Comparison of ENCODE assay signal across 21 mouse cellular contexts in genomic region chr15:77076523-77076922, GRCm38 (mm10). TPM values are rescaled to one million over a fixed set of nuclear protein-coding genes. Genes with fewer than 3 reads are reported as not detected.
A peak's percentile ranks its signal among the peaks of the same experiment; 100 is the strongest.
DNase-seq lines count a peak whose midpoint lies in the region; ATAC-seq lines count a peak whose summit lies in the region.
"Had no signal": no experiment of that assay in that cellular context is flagged by ENCODE, and none has a peak within 500 bp of the region (broad histone marks: within the 10 kb centered on the region; RNA-seq: fewer than 3 reads in every experiment).

No protein-coding gene starts in this region.

- H3K4me2 ChIP-seq in intestine, embryonic 16.5 days (ENCODE audit: low read depth, low read length): no peak overlapping the region
- H3K4me2 ChIP-seq: forebrain, embryonic 15.5 days; heart, embryonic 13.5 days; limb, embryonic 15.5 days; neural tube, embryonic 12.5 days had no signal

- WGBS in intestine, embryonic 16.5 days: 78% methylated on average over 3 of the region's 3 CpGs

- intact Hi-C loops in gastrocnemius, postnatal 14 days (cut with DNase I; ENCODE audit: low total_unique reads): no loop called here

- peak; percentile 64 to 69 for DNase-seq in adrenal gland, adult (ENCODE audit: inconsistent age in 2 of 2, low spot score in 1 of 2)
- no peak for DNase-seq in adrenal gland, adult 18-20 months (ENCODE audit: low spot score in 2 of 2)
- DNase-seq in gastrocnemius, postnatal 25 days: peak; percentile 60
- no peak for DNase-seq in gastrocnemius, postnatal 14 days
- DNase-seq in right cerebral cortex, adult 18-20 months: peak; percentile 78
- DNase-seq in right cerebral cortex, postnatal 25 days: no peak
- DNase-seq in urinary bladder, postnatal 4 days (ENCODE audit: low spot score in 2 of 2): no peak
- DNase-seq: cerebellum, adult 9-10 months; kidney, adult 2 months; kidney, postnatal 14 days; lung, postnatal 14 days; thymus, postnatal 36 days had no signal

- H3K27me3 ChIP-seq in intestine, embryonic 16.5 days (replicated peaks; ENCODE audit: control insufficient read depth, insufficient read depth, low read length): no peaks in the 10 kb centered on the region
- H3K27me3 ChIP-seq: forebrain, embryonic 15.5 days; heart, embryonic 13.5 days; limb, embryonic 15.5 days; neural tube, embryonic 12.5 days had no signal

- H3K27ac ChIP-seq in intestine, embryonic 16.5 days (ENCODE audit: low read length): no peak overlapping the region
- H3K27ac ChIP-seq: forebrain, embryonic 15.5 days; heart, embryonic 13.5 days; limb, embryonic 15.5 days; neural tube, embryonic 12.5 days; stomach, postnatal 0 days had no signal

- ATAC-seq in intestine, embryonic 16.5 days: no peak

- no peaks in the 10 kb centered on the region for H3K9me3 ChIP-seq in intestine, embryonic 16.5 days (ENCODE audit: control insufficient read depth, low read length)
- H3K9me3 ChIP-seq: forebrain, embryonic 15.5 days; heart, embryonic 13.5 days; limb, embryonic 15.5 days; neural tube, embryonic 12.5 days had no signal

- peaks cover 16% of the 10 kb centered on the region; the same call in 1 of the 2 replicates for H3K4me1 ChIP-seq in intestine, embryonic 16.5 days (ENCODE audit: control insufficient read depth, insufficient read depth, low read length)

- H3K4me3 ChIP-seq in intestine, embryonic 16.5 days (ENCODE audit: low read length): no peak overlapping the region
- H3K4me3 ChIP-seq: forebrain, embryonic 15.5 days; heart, embryonic 13.5 days; limb, embryonic 15.5 days; neural tube, embryonic 12.5 days had no signal

- H3K9ac ChIP-seq in intestine, embryonic 16.5 days (ENCODE audit: low read depth, low read length): no peak overlapping the region
- H3K9ac ChIP-seq: forebrain, embryonic 15.5 days; heart, embryonic 13.5 days; limb, embryonic 15.5 days; neural tube, embryonic 12.5 days had no signal

- H3K36me3 ChIP-seq in intestine, embryonic 16.5 days (ENCODE audit: control insufficient read depth, insufficient read depth, low read length): peaks cover 13% of the 10 kb centered on the region; the same call in 1 of the 2 replicates

RNA-seq across cellular contexts. Expression of gene Mb, which starts 26.1 kb away (rescaled TPM):
- total RNA-seq in adrenal gland, adult 18-20 months (2021): 1 to 10 TPM; 4.7 to 7.8 TPM
- 1,000 to 10,000 TPM; 2,592 to 3,528 TPM for total RNA-seq in gastrocnemius, postnatal 25 days (2021)
- total RNA-seq in gastrocnemius, postnatal 14 days (2021): 1,000 to 10,000 TPM in 1 of 2 experiments, 100 to 1,000 TPM in 1; 840 to 1,154 TPM
- 0.48 and 0.56 TPM in 2 replicates for polyA plus RNA-seq in intestine, embryonic 16.5 days (2015; fragmentation: Nextera tagmentation; extraction: Ambion mirVana)
- total RNA-seq: hematopoietic stem cell, adult 5-6 weeks; left cerebral cortex, postnatal 14 days; megakaryocyte-erythroid progenitor cell, adult 5-6 weeks had no signal
- polyA plus RNA-seq: forebrain, embryonic 15.5 days had no signal

RNA-seq across cellular contexts. Expression of gene Apol6, which starts 32.0 kb away (rescaled TPM):
- total RNA-seq in adrenal gland, adult 18-20 months (2021): 10 to 100 TPM; 11.1 to 65.3 TPM
- total RNA-seq in gastrocnemius, postnatal 25 days (2021): 10 to 100 TPM; 47.8 to 57.9 TPM
- 10 to 100 TPM; 23.4 to 33.2 TPM for total RNA-seq in gastrocnemius, postnatal 14 days (2021)
- polyA plus RNA-seq in intestine, embryonic 16.5 days (2015; fragmentation: Nextera tagmentation; extraction: Ambion mirVana): 0.38 and 0.42 TPM in 2 replicates
- total RNA-seq: hematopoietic stem cell, adult 5-6 weeks; megakaryocyte-erythroid progenitor cell, adult 5-6 weeks had no signal
- polyA plus RNA-seq: forebrain, embryonic 15.5 days; neural tube, embryonic 12.5 days had no signal

Comparison
In these comparisons a context has a peak if more than half of its experiments do, and no peak if none do; other contexts are left out.
1. DNase-seq: peak in adrenal gland, adult (2 of 2), gastrocnemius, postnatal 25 days (single experiment) and right cerebral cortex, adult 18-20 months (single experiment); none in adrenal gland, adult 18-20 months (0 of 2), gastrocnemius, postnatal 14 days (single experiment), right cerebral cortex, postnatal 25 days (single experiment) and urinary bladder, postnatal 4 days (0 of 2).
2. RNA of gene Mb, which starts 26.1 kb away (total RNA-seq): 2,592 to 3,528 TPM in gastrocnemius, postnatal 25 days and 840 to 1,154 TPM in gastrocnemius, postnatal 14 days; 4.7 to 7.8 TPM in adrenal gland, adult 18-20 months; every median in the first group is over 10 times any median in the second.